Mouse (Mus musculus): ENCODE results near the gene Tmem274. TPM values are rescaled to one million over a fixed set of nuclear protein-coding genes. Genes with fewer than 3 reads are reported as not detected.

Tmem274 gene
- polyA plus RNA-seq, 2 experiments = not detected

- Histone ChIP-seq H3K9ac (ENCODE audit: low read depth, low read length, severe bottlenecking) (no peak overlapping the region), H3K4me3 (replicated peaks; ENCODE audit: low read length) (no peak overlapping the region), H3K9me3 (ENCODE audit: control insufficient read depth, low read length) (no peaks in the 10 kb centered on the region), H3K4me1 (ENCODE audit: control insufficient read depth, insufficient read depth, low read length) (no peaks in the 10 kb centered on the region), H3K36me3 (ENCODE audit: control insufficient read depth, insufficient read depth, low read length) (no peaks in the 10 kb centered on the region), H3K27me3 (ENCODE audit: control insufficient read depth, insufficient read depth, low read length) (no peaks in the 10 kb centered on the region), H3K4me2 (replicated peaks; ENCODE audit: low read depth, low read length, severe bottlenecking) (no peak overlapping the region), H3K27ac (replicated peaks; ENCODE audit: low read depth, low read length) (no peak overlapping the region)
- WGBS = 69% methylated on average over 7 of the region's 7 CpGs
- DNase-seq (ENCODE audit: low spot score) (no peak), ATAC-seq (ENCODE audit: low FRiP score, low read depth) (no peak)
- TF ChIP-seq POLR2A (IDR thresholded peaks at IDR 0.05; ENCODE audit: borderline replicate concordance, extremely low read depth, insufficient read depth, insufficient read length) = no peak
Observed at GRCm38 (mm10) chr4:149461579-149462304, 15.4 kb upstream of the Tmem274 start.

- Histone ChIP-seq H3K36me3 (ENCODE audit: control insufficient read depth, insufficient read depth, low read length) (peaks cover under 1% of the 10 kb centered on the region; the same call in 1 of the 2 replicates), H3K4me1 (ENCODE audit: control insufficient read depth, insufficient read depth, low read length) (no peaks in the 10 kb centered on the region), H3K9me3 (ENCODE audit: control insufficient read depth, low read length) (no peaks in the 10 kb centered on the region), H3K27ac (replicated peaks; ENCODE audit: low read depth, low read length) (no peak overlapping the region), H3K4me3 (replicated peaks; ENCODE audit: low read length) (no peak overlapping the region), H3K4me2 (replicated peaks; ENCODE audit: low read depth, low read length, severe bottlenecking) (no peak overlapping the region), H3K9ac (ENCODE audit: low read depth, low read length, severe bottlenecking) (no peak overlapping the region), H3K27me3 (ENCODE audit: control insufficient read depth, insufficient read depth, low read length) (no peaks in the 10 kb centered on the region)
- ATAC-seq (ENCODE audit: low FRiP score, low read depth) (no peak), DNase-seq (ENCODE audit: low spot score) (no peak)
- 74% methylated on average over 6 of the region's 6 CpGs for WGBS
- TF ChIP-seq POLR2A (IDR thresholded peaks at IDR 0.05; ENCODE audit: borderline replicate concordance, extremely low read depth, insufficient read depth, insufficient read length) = no peak
Observed at GRCm38 (mm10) chr4:149462305-149462971, 14.7 kb upstream of the Tmem274 start.

GRCm38 (mm10) chr4:149463435-149463950, 13.7 kb upstream of the Tmem274 start:
- no peaks in the 10 kb centered on the region for H3K4me1 ChIP-seq (ENCODE audit: control insufficient read depth, insufficient read depth, low read length)
- H3K4me2 ChIP-seq (replicated peaks; ENCODE audit: low read depth, low read length, severe bottlenecking) = no peak overlapping the region
- no peak for DNase-seq (ENCODE audit: low spot score)
- no peak for TF ChIP-seq POLR2A (IDR thresholded peaks at IDR 0.05; ENCODE audit: borderline replicate concordance, extremely low read depth, insufficient read depth, insufficient read length)
- no peaks in the 10 kb centered on the region for H3K27me3 ChIP-seq (ENCODE audit: control insufficient read depth, insufficient read depth, low read length)
- no peak overlapping the region for H3K4me3 ChIP-seq (replicated peaks; ENCODE audit: low read length)
- 82% methylated on average over 6 of the region's 6 CpGs for WGBS
- H3K27ac ChIP-seq (replicated peaks; ENCODE audit: low read depth, low read length) = no peak overlapping the region
- ATAC-seq (ENCODE audit: low FRiP score, low read depth) = no peak
- no peaks in the 10 kb centered on the region for H3K9me3 ChIP-seq (ENCODE audit: control insufficient read depth, low read length)
- peaks cover 9% of the 10 kb centered on the region for H3K36me3 ChIP-seq (ENCODE audit: control insufficient read depth, insufficient read depth, low read length)
- no peak overlapping the region for H3K9ac ChIP-seq (ENCODE audit: low read depth, low read length, severe bottlenecking)

GRCm38 (mm10) chr4:149469557-149469956, 7.6 kb upstream of the Tmem274 start:
- Histone ChIP-seq H3K4me2 (replicated peaks; ENCODE audit: low read depth, low read length, severe bottlenecking) (no peak overlapping the region), H3K27ac (replicated peaks; ENCODE audit: low read depth, low read length) (no peak overlapping the region), H3K4me1 (ENCODE audit: control insufficient read depth, insufficient read depth, low read length) (no peaks in the 10 kb centered on the region), H3K27me3 (ENCODE audit: control insufficient read depth, insufficient read depth, low read length) (no peaks in the 10 kb centered on the region), H3K9ac (ENCODE audit: low read depth, low read length, severe bottlenecking) (no peak overlapping the region), H3K4me3 (replicated peaks; ENCODE audit: low read length) (no peak overlapping the region), H3K36me3 (ENCODE audit: control insufficient read depth, insufficient read depth, low read length) (peaks cover 31% of the 10 kb centered on the region), H3K9me3 (ENCODE audit: control insufficient read depth, low read length) (no peaks in the 10 kb centered on the region)
- no peak for ATAC-seq (ENCODE audit: low FRiP score, low read depth)
- 87% methylated on average over 3 of the region's 3 CpGs for WGBS
- DNase-seq (ENCODE audit: low spot score) = no peak
- TF ChIP-seq POLR2A (IDR thresholded peaks at IDR 0.05; ENCODE audit: borderline replicate concordance, extremely low read depth, insufficient read depth, insufficient read length) = no peak

- H3K9ac ChIP-seq (ENCODE audit: low read depth, low read length, severe bottlenecking) = no peak overlapping the region
- H3K9me3 ChIP-seq (ENCODE audit: control insufficient read depth, low read length) = no peaks in the 10 kb centered on the region
- H3K27ac ChIP-seq (replicated peaks; ENCODE audit: low read depth, low read length) = no peak overlapping the region
- H3K4me2 ChIP-seq (replicated peaks; ENCODE audit: low read depth, low read length, severe bottlenecking) = no peak overlapping the region
- 80% methylated on average over 7 of the region's 7 CpGs for WGBS
- no peak for TF ChIP-seq POLR2A (IDR thresholded peaks at IDR 0.05; ENCODE audit: borderline replicate concordance, extremely low read depth, insufficient read depth, insufficient read length)
- peaks cover 14% of the 10 kb centered on the region for H3K36me3 ChIP-seq (ENCODE audit: control insufficient read depth, insufficient read depth, low read length)
- DNase-seq (ENCODE audit: low spot score) (no peak), ATAC-seq (ENCODE audit: low FRiP score, low read depth) (no peak)
- no peaks in the 10 kb centered on the region for H3K27me3 ChIP-seq (ENCODE audit: control insufficient read depth, insufficient read depth, low read length)
- no peak overlapping the region for H3K4me3 ChIP-seq (replicated peaks; ENCODE audit: low read length)
- no peaks in the 10 kb centered on the region for H3K4me1 ChIP-seq (ENCODE audit: control insufficient read depth, insufficient read depth, low read length)
Observed at GRCm38 (mm10) chr4:149475096-149475495, 2.1 kb upstream of the Tmem274 start.

Measured in limb, embryonic 14.5 days (tissue).